Mouse (Mus musculus): ENCODE measurements around the gene Ccdc144b.

DNA sequence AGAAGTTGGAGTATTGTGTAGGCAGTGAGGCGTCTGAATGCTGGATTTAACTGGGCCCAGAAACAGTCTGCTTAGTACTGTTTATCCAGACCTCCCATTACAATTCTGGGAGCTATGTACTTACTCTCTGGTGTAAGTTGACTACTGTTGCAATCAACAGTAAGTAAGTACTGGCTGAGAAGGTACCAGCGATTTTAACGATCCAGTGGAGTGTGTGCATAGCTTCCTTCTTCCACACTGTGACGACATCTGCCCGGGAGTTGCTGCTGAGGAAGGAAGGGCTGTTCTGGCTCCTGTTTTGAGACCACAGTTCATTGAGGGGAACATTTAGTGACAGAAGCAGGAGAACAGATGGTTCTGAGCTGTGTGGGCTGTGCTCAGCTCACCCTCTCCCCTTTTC lies 17.7 kb upstream of the Ccdc144b start:
- no peak for TF ChIP-seq CTCF (IDR thresholded peaks at IDR 0.05)
- no peak for TF ChIP-seq EP300 (IDR thresholded peaks at IDR 0.05; ENCODE audit: insufficient read depth, low read depth, low read length)
- no peak for TF ChIP-seq POLR2A (IDR thresholded peaks at IDR 0.05; ENCODE audit: insufficient read depth, low read depth, low read length)
